Mouse (Mus musculus) forebrain, embryonic 16.5 days (tissue): ENCODE results near the gene Coq10b. TPM values are rescaled to one million over a fixed set of nuclear protein-coding genes. Genes with fewer than 3 reads are reported as not detected.

ENCODE experiments used
- ATAC-seq: fragments of 200-750 bp; cut with Nextera tagmentation; 2 replicates; pipeline ENCODE4 v1.8.0; 2017; ENCODE audit warnings: mild to moderate bottlenecking, moderate library complexity
- H3K27ac ChIP-seq: fragments of 300-500 bp; sonication (generic); 2 replicates; pipeline ENCODE4 v1.5.1; 2014; ENCODE audit warnings: low read length, control low read depth
- H3K27me3 ChIP-seq: fragments of 300-500 bp; sonication (generic); replicated peaks from 2 replicates; pipeline ENCODE4 v1.6.1; 2014; ENCODE audit warnings: low read length; ENCODE audit not compliant: control insufficient read depth, insufficient read depth
- H3K36me3 ChIP-seq: fragments of 300-500 bp; sonication (generic); 2 replicates; pipeline ENCODE4 v1.6.1; 2014; ENCODE audit not compliant: control insufficient read depth, insufficient read depth
- H3K4me1 ChIP-seq: fragments of 300-500 bp; sonication (generic); replicated peaks from 2 replicates; pipeline ENCODE4 v1.6.1; 2014; ENCODE audit warnings: low read length; ENCODE audit not compliant: control insufficient read depth, insufficient read depth
- H3K4me2 ChIP-seq: fragments of 300-500 bp; sonication (generic); 2 replicates; pipeline ENCODE4 v1.6.1; 2014; ENCODE audit warnings: mild to moderate bottlenecking, low read length, control low read depth
- H3K4me3 ChIP-seq: fragments of 300-500 bp; sonication (generic); replicated peaks from 2 replicates; pipeline ENCODE4 v1.5.1; 2014; ENCODE audit warnings: mild to moderate bottlenecking, low read length, control low read depth
- H3K9ac ChIP-seq: fragments of 300-500 bp; sonication (generic); replicated peaks from 2 replicates; pipeline ENCODE4 v1.6.1; 2014; ENCODE audit warnings: low read depth, low read length, control low read depth
- H3K9me3 ChIP-seq: fragments of 300-500 bp; sonication (generic); 2 replicates; pipeline ENCODE4 v1.6.1; 2016; ENCODE audit warnings: low read length; ENCODE audit not compliant: control insufficient read depth
- WGBS: fragments of 180-500 bp; shearing (Covaris S2); extraction: QIAGEN DNeasy Blood & Tissue Kit; methylation state at CpG from one replicate; pipeline ENCODE4 v1.1.7; 2014; 5-methylcytosine and 5-hydroxymethylcytosine counted together
- polyA plus RNA-seq: library from polyadenylated mRNA; unstranded; fragments of >200 nt; fragmentation: Nextera tagmentation; extraction: Ambion mirVana; gene quantifications from 2 replicates; pipeline ENCODE4 v1.2.1, GENCODE M21; 2015

Coq10b gene
- polyA plus RNA-seq, 1 experiment from 2014 or later, result 35.5 TPM

DNA sequence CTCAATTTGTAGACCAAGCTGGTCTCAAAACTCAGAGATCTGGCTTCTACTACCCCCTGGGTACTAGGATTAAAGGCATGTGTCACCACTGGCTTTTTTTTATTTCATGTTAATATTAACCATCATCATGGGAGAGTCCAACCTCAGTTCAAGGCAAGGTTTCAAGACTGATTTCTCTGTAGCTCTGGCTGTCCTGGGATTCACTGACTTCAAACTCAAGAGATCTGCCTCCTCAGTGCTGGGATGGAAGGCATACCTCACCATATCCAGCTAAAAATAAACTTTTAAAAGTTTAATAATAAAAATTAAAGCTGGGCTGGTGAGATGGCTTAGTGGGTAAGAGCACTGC is 23.8 kb downstream of the Coq10b start:
- Histone ChIP-seq H3K4me3 (no peak overlapping the region), H3K9me3 (no peaks in the 10 kb centered on the region), H3K9ac (no peak overlapping the region), H3K27me3 (no peaks in the 10 kb centered on the region), H3K36me3 (peaks cover 29% of the 10 kb centered on the region), H3K4me1 (no peaks in the 10 kb centered on the region), H3K27ac (no peak overlapping the region), H3K4me2 (no peak overlapping the region)
- ATAC-seq, result no peak

DNA sequence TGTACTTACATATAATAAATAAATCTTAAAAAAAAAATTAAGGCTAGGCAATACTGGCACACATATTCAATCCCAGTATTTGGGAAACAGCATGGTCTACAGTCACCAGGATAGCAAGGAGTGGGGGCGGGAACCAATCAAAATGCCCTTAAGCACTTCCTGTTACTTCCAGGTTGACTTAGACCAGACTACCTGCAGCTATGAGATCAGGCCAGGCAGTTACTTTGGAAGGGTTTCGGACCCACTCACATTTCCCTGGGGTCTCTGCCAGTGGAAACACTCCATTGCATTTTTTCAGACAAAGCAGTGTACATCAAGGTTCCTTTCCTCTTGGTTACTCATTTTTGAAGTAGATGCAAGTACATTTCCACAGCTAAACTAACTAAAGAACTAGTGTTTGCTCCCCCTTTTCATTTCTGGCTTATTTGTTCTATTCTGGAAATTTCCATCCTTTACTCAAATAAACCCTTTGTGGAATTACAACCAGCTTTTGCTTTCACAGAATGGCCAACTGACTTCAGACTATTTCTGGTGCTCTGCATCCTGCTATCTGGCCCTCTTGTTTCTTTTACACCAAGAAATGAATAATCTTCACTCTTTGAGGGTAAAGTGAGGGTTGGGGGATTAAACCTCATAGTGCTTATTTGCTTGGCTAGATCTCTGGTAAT is 24.4 kb downstream of the Coq10b start:
- H3K4me1 ChIP-seq, result no peaks in the 10 kb centered on the region
- peaks cover 29% of the 10 kb centered on the region for H3K36me3 ChIP-seq
- 87% methylated on average over 2 of the region's 2 CpGs for WGBS
- no peak for ATAC-seq
- no peak overlapping the region for H3K4me2 ChIP-seq
- no peaks in the 10 kb centered on the region for H3K27me3 ChIP-seq
- H3K27ac ChIP-seq, result no peak overlapping the region
- H3K9ac ChIP-seq, result no peak overlapping the region
- no peak overlapping the region for H3K4me3 ChIP-seq
- no peaks in the 10 kb centered on the region for H3K9me3 ChIP-seq

DNA sequence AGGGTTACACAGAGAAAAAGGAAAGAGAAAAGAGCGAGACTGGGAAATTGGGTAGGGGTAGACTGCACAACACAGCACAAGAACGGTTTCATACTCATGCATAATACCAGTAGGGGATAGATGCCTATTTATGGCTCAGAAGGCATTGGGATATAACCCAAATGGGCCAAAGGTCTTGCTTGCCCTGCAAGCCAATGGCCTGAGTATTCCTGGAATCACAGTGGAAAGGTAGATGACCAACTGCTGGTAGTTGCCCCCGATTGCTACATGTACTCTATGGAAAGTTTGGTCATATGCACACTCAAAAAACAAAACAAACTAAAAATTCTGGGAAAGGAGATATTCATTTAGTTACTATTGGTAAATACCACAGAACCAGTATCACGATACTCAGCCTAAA is 27.1 kb downstream of the Coq10b start:
- ATAC-seq, result no peak
- Histone ChIP-seq H3K4me3 (no peak overlapping the region), H3K9me3 (0 out of 2 replicates have a peak, but pooled peaks cover 3% of the 10 kb centered on the region), H3K27ac (no peak overlapping the region), H3K4me2 (no peak overlapping the region), H3K9ac (no peak overlapping the region), H3K36me3 (peaks cover 46% of the 10 kb centered on the region), H3K27me3 (no peaks in the 10 kb centered on the region), H3K4me1 (peaks cover under 1% of the 10 kb centered on the region; the same call in 1 of the 2 replicates)
- 93% methylated on average over 4 of the region's 4 CpGs for WGBS

DNA sequence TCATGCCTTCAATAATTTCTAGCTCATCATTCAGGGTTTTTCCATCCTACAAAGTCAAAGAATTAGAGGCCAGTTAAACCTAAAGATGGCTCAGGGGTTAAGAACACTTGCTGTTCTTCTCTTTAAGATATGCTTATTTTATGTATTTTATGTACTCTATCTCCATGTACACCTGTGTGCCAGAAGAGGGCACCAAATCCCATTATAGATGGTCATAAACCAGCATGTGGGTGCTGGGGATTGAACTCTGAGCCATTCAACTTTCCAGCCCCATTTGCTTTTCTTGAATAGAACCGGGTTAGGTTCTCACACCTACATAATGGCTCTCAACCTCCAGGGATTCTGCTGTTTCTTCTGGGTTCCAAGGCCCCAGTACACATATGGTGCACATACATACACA is 29.5 kb downstream of the Coq10b start:
- no peak overlapping the region for H3K4me2 ChIP-seq
- no peak for ATAC-seq
- H3K4me1 ChIP-seq, result peaks cover 18% of the 10 kb centered on the region
- 0 out of 2 replicates have a peak, but pooled peaks cover 3% of the 10 kb centered on the region for H3K9me3 ChIP-seq
- no peak overlapping the region for H3K9ac ChIP-seq
- H3K4me3 ChIP-seq, result no peak overlapping the region
- H3K36me3 ChIP-seq, result peaks cover 43% of the 10 kb centered on the region
- whole genome bisulfite sequencing, result 74% methylated on average over 1 of the region's 1 CpGs
- no peak overlapping the region for H3K27ac ChIP-seq
- no peaks in the 10 kb centered on the region for H3K27me3 ChIP-seq

DNA sequence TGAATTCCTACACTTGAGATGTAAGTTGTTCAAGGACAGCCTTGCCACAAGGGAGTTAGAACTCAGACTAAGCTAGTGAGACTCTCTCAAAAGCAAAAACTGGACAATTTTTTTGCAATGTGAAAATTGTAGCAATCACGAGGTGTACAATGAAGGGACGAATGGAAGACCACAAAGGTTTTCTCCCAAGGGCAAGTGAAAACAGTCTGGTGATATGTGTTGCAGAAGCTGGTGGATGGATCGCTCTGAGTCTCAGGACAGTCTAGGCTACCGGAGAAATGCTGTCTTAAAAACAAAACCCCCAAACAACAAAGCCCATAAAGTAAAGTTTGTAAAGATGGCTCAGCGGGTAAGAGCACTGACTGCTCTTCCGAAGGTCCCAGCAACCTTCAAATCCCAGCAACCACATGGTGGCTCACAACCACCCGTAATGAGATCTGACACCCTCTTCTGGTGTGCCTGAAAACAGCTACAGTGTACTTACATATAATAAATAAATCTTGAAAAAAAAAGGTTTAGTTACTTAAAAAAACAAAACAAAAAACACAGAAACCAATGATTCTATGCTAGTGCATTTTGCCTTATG is 33.3 kb downstream of the Coq10b start:
- no peak for ATAC-seq
- no peak overlapping the region for H3K9ac ChIP-seq
- H3K36me3 ChIP-seq, result peaks cover 21% of the 10 kb centered on the region
- H3K9me3 ChIP-seq, result 0 out of 2 replicates have a peak, but pooled peaks cover 3% of the 10 kb centered on the region
- no peak overlapping the region for H3K4me3 ChIP-seq
- peak overlapping the region; percentile 6; the same call in 1 of the 2 replicates for H3K4me2 ChIP-seq
- WGBS, result 52% methylated on average over 7 of the region's 7 CpGs
- H3K27me3 ChIP-seq, result no peaks in the 10 kb centered on the region
- no peak overlapping the region for H3K27ac ChIP-seq
- H3K4me1 ChIP-seq, result peaks cover 32% of the 10 kb centered on the region

DNA sequence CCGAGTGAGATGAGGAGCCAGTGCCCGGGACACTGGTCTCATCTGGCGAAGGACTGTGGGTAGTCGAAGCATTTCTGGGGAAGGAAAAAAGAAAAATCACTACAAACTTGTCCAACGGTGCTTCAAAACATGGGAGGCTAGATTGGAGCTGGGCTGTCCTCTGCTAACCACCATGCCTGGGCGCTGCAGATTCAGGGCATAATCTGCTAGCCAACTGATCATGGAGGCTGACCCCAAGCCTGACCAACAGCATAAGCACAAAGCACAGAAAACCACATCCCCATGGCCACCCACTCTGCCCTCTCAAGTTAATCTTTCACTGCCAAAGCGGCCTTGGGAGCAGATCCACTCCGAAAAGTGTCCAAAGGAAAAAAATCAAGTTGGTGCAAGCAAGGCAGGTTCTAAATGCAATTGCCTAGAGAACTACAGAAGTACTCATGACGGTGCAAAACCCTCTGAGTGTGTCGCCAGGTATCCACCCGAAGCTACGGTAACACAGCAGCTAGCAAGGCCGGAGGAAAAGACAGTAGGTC is 34.4 kb downstream of the Coq10b start:
- H3K9ac ChIP-seq, result peak overlapping the region; percentile 95
- H3K27me3 ChIP-seq, result no peaks in the 10 kb centered on the region
- ATAC-seq, result no peak
- H3K9me3 ChIP-seq, result 0 out of 2 replicates have a peak, but pooled peaks cover 3% of the 10 kb centered on the region
- H3K27ac ChIP-seq, result peak overlapping the region; percentile 93
- H3K4me1 ChIP-seq, result peaks cover 32% of the 10 kb centered on the region
- peak overlapping the region; percentile 95 for H3K4me2 ChIP-seq
- peak overlapping the region; percentile 84 for H3K4me3 ChIP-seq
- peaks cover 21% of the 10 kb centered on the region for H3K36me3 ChIP-seq
- WGBS, result 0% methylated on average over 13 of the region's 13 CpGs

DNA sequence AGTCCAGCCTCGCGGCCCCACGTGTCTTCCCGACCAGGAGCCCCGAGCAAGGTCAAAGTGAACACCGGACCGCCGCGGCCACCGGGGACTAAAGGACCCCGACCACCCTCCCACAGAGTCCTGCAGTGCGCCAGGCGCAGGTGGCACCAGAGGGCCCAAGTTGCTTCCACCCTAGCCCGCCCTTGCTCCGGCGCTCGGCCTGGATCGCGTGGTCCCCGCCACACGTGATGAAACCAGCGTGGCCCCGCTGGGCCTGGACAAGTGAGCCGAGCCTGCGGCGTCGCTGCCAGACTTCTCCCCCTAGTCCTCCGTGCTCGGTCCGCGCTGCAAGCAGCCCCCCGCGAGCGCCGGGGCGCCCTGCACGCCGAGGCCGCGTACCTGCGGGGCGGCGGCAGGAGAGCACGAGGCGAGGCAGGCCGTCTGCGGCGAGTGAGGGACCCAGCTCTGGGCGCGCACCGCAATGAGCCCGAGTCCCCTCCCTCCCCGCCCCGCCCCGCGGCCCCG is 34.9 kb downstream of the Coq10b start:
- ATAC-seq, result peak; percentile 59
- H3K9me3 ChIP-seq, result 0 out of 2 replicates have a peak, but pooled peaks cover 3% of the 10 kb centered on the region
- under 1% methylated on average over 52 of the region's 57 CpGs for WGBS

DNA sequence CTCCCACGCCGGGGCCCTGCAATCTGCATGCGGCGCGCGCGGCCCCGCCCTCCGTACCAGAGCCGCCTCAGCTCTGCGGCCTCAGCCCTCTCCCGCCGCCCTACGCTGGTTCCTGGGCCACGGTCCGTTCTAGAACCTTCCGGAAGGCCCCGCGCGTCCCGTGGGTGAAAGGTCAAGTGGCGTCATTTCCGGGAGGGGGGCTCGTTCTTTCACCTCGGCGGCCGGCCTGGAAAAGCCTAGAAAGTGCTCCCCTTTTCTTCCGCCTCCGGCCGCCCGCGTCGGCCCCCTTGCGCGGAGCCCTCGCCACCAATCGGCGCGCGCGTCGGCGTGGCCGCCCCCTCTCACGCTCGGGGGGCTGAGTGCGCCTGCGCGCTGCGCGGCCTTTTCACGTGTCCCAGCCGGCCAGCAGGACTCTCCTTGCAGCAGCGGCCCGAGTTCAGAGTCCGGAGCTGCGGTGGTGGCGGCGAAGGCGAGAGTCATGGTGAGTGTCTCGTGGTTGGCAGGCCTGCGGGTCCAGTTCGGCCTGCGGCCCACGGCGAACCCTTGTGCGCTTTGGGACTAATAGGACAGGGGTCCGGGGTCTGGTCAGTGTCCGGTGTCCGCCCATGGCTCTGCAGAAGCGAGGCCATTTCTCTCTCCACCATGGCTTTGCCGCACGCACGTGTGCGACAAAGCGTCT is 35.5 kb downstream of the Coq10b start, which contains the start of the genes Hspe1 and Hspd1:
Gene Hspe1, plus strand, starts transcription at position 201 of the 679 bp plus-strand sequence.
Gene Hspd1, minus strand, starts transcription at position 312 of the 679 bp plus-strand sequence.
- H3K27ac ChIP-seq, result peak within 1 kb of the TSS; percentile 93
- peak within 1 kb of the TSS; percentile 84 for H3K4me3 ChIP-seq
- peaks cover 12% of the 10 kb centered on the region for H3K36me3 ChIP-seq
- no peaks in the 10 kb centered on the region for H3K27me3 ChIP-seq
- peak within 1 kb of the TSS; percentile 95 for H3K9ac ChIP-seq
- H3K4me1 ChIP-seq, result peaks cover 32% of the 10 kb centered on the region
- peak; percentile 94 for ATAC-seq
- H3K9me3 ChIP-seq, result no peaks in the 10 kb centered on the region
- H3K4me2 ChIP-seq, result peak within 1 kb of the TSS; percentile 95
- WGBS, result 1% methylated on average over 59 of the region's 76 CpGs

More for the DNA sequence above, 34.9 kb downstream of the Coq10b start:
- Histone ChIP-seq H3K27ac (peak overlapping the region; percentile 93), H3K4me1 (peaks cover 32% of the 10 kb centered on the region), H3K36me3 (peaks cover 18% of the 10 kb centered on the region), H3K4me2 (peak overlapping the region; percentile 95), H3K9ac (peak overlapping the region; percentile 95), H3K27me3 (no peaks in the 10 kb centered on the region), H3K4me3 (peak overlapping the region; percentile 84)
